Mouse (Mus musculus) intestine, postnatal 0 days (tissue): ENCODE data around the gene Eml6. TPM values are rescaled to one million over a fixed set of nuclear protein-coding genes. Genes with fewer than 3 reads are reported as not detected.

Source experiments
- ATAC-seq: fragments of 200-750 bp; cut with Nextera tagmentation; 2 replicates; pipeline ENCODE4 v1.8.0; 2017; ENCODE audit warnings: mild to moderate bottlenecking, moderate TSS enrichment, moderate library complexity
- H3K27ac ChIP-seq: fragments of 300-500 bp; sonication (generic); 2 replicates; pipeline ENCODE4 v1.5.1; 2014; ENCODE audit warnings: mild to moderate bottlenecking, low read depth, low read length, moderate library complexity
- H3K27me3 ChIP-seq: fragments of 300-500 bp; sonication (generic); replicated peaks from 2 replicates; pipeline ENCODE4 v1.6.1; 2014; ENCODE audit warnings: low read length, mixed read lengths; ENCODE audit not compliant: control insufficient read depth, insufficient read depth
- H3K36me3 ChIP-seq: fragments of 300-500 bp; sonication (generic); 2 replicates; pipeline ENCODE4 v1.6.1; 2014; ENCODE audit warnings: mild to moderate bottlenecking, moderate library complexity; ENCODE audit not compliant: control insufficient read depth, insufficient read depth
- H3K4me1 ChIP-seq: fragments of 300-500 bp; sonication (generic); replicated peaks from 2 replicates; pipeline ENCODE4 v1.6.1; 2014; ENCODE audit warnings: antibody characterized with exemption, low read length, mixed read lengths; ENCODE audit not compliant: control insufficient read depth, insufficient read depth
- H3K4me2 ChIP-seq: fragments of 300-500 bp; sonication (generic); replicated peaks from 2 replicates; pipeline ENCODE4 v1.6.1; 2014; ENCODE audit warnings: low read depth, mild to moderate bottlenecking, moderate library complexity
- H3K4me3 ChIP-seq: fragments of 300-500 bp; sonication (generic); 2 replicates; pipeline ENCODE4 v1.5.1; 2014; ENCODE audit warnings: low read depth, low read length
- H3K9ac ChIP-seq: fragments of 300-500 bp; sonication (generic); 2 replicates; pipeline ENCODE4 v1.6.1; 2014; ENCODE audit warnings: mild to moderate bottlenecking, low read depth, low read length
- H3K9me3 ChIP-seq: fragments of 300-500 bp; sonication (generic); 2 replicates; pipeline ENCODE4 v1.6.1; 2016; ENCODE audit warnings: mixed run types; ENCODE audit not compliant: control insufficient read depth
- CTCF ChIP-seq: sonication (generic); IDR thresholded peaks from 2 replicates; pipeline ENCODE4 v1.5.1; 2016; ENCODE audit warnings: low read depth, mild to moderate bottlenecking, control low read depth, antibody characterized with exemption, moderate library complexity
- WGBS: fragments of 180-500 bp; shearing (Covaris S2); extraction: QIAGEN DNeasy Blood & Tissue Kit; methylation state at CpG from one replicate; pipeline ENCODE4 v1.1.7; 2014; 5-methylcytosine and 5-hydroxymethylcytosine counted together
- polyA plus RNA-seq: library from polyadenylated mRNA; unstranded; fragments of >200 nt; fragmentation: Nextera tagmentation; extraction: Ambion mirVana; gene quantifications from 2 replicates; pipeline ENCODE4 v1.2.1, GENCODE M21; 2015

The Eml6 gene
- polyA plus RNA-seq, 1 experiment from 2014 or later: 0.46 TPM

- no peak for TF ChIP-seq CTCF
- Histone ChIP-seq H3K4me3 (no peak overlapping the region), H3K27ac (no peak overlapping the region), H3K9me3 (no peaks in the 10 kb centered on the region), H3K4me2 (no peak overlapping the region), H3K4me1 (no peaks in the 10 kb centered on the region), H3K27me3 (no peaks in the 10 kb centered on the region), H3K9ac (no peak overlapping the region), H3K36me3 (peaks cover 23% of the 10 kb centered on the region)
- no peak for ATAC-seq
- 76% methylated on average over 9 of the region's 9 CpGs for WGBS
Observed at GRCm38 (mm10) chr11:29746203-29746602, 279.6 kb downstream of the Eml6 start.

- Histone ChIP-seq H3K27me3 (no peaks in the 10 kb centered on the region), H3K4me1 (no peaks in the 10 kb centered on the region), H3K9me3 (no peaks in the 10 kb centered on the region), H3K4me3 (no peak overlapping the region), H3K9ac (no peak overlapping the region), H3K4me2 (no peak overlapping the region), H3K27ac (no peak overlapping the region), H3K36me3 (peaks cover 23% of the 10 kb centered on the region)
- ATAC-seq: no peak
- no peak for TF ChIP-seq CTCF
- WGBS: 86% methylated on average over 2 of the region's 2 CpGs
Observed at GRCm38 (mm10) chr11:29745513-29745912, 280.3 kb downstream of the Eml6 start.

GRCm38 (mm10) chr11:29744760-29745430 lies 280.9 kb downstream of the Eml6 start:
- Histone ChIP-seq H3K27ac (no peak overlapping the region), H3K36me3 (peaks cover 23% of the 10 kb centered on the region), H3K27me3 (no peaks in the 10 kb centered on the region), H3K4me2 (no peak overlapping the region), H3K4me3 (no peak overlapping the region), H3K9ac (no peak overlapping the region), H3K4me1 (no peaks in the 10 kb centered on the region), H3K9me3 (no peaks in the 10 kb centered on the region)
- TF ChIP-seq CTCF: no peak
- ATAC-seq: no peak
- 87% methylated on average over 5 of the region's 5 CpGs for WGBS

GRCm38 (mm10) chr11:29739752-29740151 lies 286.1 kb downstream of the Eml6 start:
- Histone ChIP-seq H3K36me3 (peaks cover 14% of the 10 kb centered on the region), H3K27me3 (no peaks in the 10 kb centered on the region), H3K27ac (no peak overlapping the region), H3K4me3 (no peak overlapping the region), H3K9me3 (no peaks in the 10 kb centered on the region), H3K4me2 (no peak overlapping the region), H3K9ac (no peak overlapping the region), H3K4me1 (no peaks in the 10 kb centered on the region)
- 92% methylated on average over 2 of the region's 2 CpGs for WGBS
- TF ChIP-seq CTCF: no peak
- no peak for ATAC-seq

GRCm38 (mm10) chr11:29727901-29728300 lies 297.9 kb downstream of the Eml6 start:
- no peak for TF ChIP-seq CTCF

GRCm38 (mm10) chr11:29725610-29726009 lies 300.2 kb downstream of the Eml6 start:
- no peak overlapping the region for H3K4me3 ChIP-seq
- no peaks in the 10 kb centered on the region for H3K9me3 ChIP-seq
- peak; percentile 35 for TF ChIP-seq CTCF
- H3K4me1 ChIP-seq: 0 out of 2 replicates have a peak, but pooled peaks cover 2% of the 10 kb centered on the region
- no peak overlapping the region for H3K27ac ChIP-seq
- no peak overlapping the region for H3K4me2 ChIP-seq
- H3K36me3 ChIP-seq: no peaks in the 10 kb centered on the region
- WGBS: 74% methylated on average over 1 of the region's 1 CpGs
- no peaks in the 10 kb centered on the region for H3K27me3 ChIP-seq
- ATAC-seq: no peak
- no peak overlapping the region for H3K9ac ChIP-seq

More at GRCm38 (mm10) chr11:29727901-29728300, 297.9 kb downstream of the Eml6 start:
- Histone ChIP-seq H3K9me3 (no peaks in the 10 kb centered on the region), H3K27ac (no peak overlapping the region), H3K9ac (no peak overlapping the region), H3K36me3 (no peaks in the 10 kb centered on the region), H3K4me3 (no peak overlapping the region), H3K4me1 (0 out of 2 replicates have a peak, but pooled peaks cover 2% of the 10 kb centered on the region), H3K4me2 (no peak overlapping the region), H3K27me3 (no peaks in the 10 kb centered on the region)
- WGBS: 78% methylated on average over 1 of the region's 1 CpGs
- no peak for ATAC-seq
